Mouse (Mus musculus) heart, embryonic 10.5 days (tissue): Measurements from ENCODE around the gene Ggps1. TPM values are rescaled to one million over a fixed set of nuclear protein-coding genes. Genes with fewer than 3 reads are reported as not detected.

Experiments used
- DNase-seq: peaks from one replicate; pipeline ENCODE4 v3.0.0-alpha.2; 2017; ENCODE audit warnings: low spot score
- H3K27ac ChIP-seq: fragments of 300-500 bp; sonication (generic); 2 replicates; pipeline ENCODE4 v1.5.1; 2016; ENCODE audit warnings: mild to moderate bottlenecking
- H3K27me3 ChIP-seq: fragments of 300-500 bp; sonication (generic); 2 replicates; pipeline ENCODE4 v1.6.1; 2016; ENCODE audit warnings: mild to moderate bottlenecking; ENCODE audit not compliant: poor library complexity, insufficient read depth, severe bottlenecking
- H3K36me3 ChIP-seq: fragments of 300-500 bp; sonication (generic); 2 replicates; pipeline ENCODE4 v1.6.1; 2016; ENCODE audit warnings: mild to moderate bottlenecking, moderate library complexity
- H3K4me1 ChIP-seq: fragments of 300-500 bp; sonication (generic); 2 replicates; pipeline ENCODE4 v1.6.1; 2016; ENCODE audit warnings: mild to moderate bottlenecking
- H3K4me3 ChIP-seq: fragments of 300-500 bp; sonication (generic); 2 replicates; pipeline ENCODE4 v1.5.1; 2016; ENCODE audit warnings: mild to moderate bottlenecking, moderate library complexity
- H3K9me3 ChIP-seq: fragments of 300-500 bp; sonication (generic); 2 replicates; pipeline ENCODE4 v1.6.1; 2016; ENCODE audit warnings: mild to moderate bottlenecking, moderate library complexity
- whole genome bisulfite sequencing: fragments of 180-500 bp; shearing (Covaris S2); methylation state at CpG from one replicate; pipeline ENCODE4 v1.1.7; 2016; 5-methylcytosine and 5-hydroxymethylcytosine counted together
- polyA plus RNA-seq: library from polyadenylated mRNA; unstranded; fragments of >200 nt; fragmentation: Nextera tagmentation; extraction: Ambion mirVana; gene quantifications from 2 replicates; pipeline ENCODE4 v1.2.1, GENCODE M21; 2016

The Ggps1 gene
- polyA plus RNA-seq = 45.4 and 46.2 TPM in 2 replicates

GRCm38 (mm10) chr13:14063013-14063941, at the start of gene Ggps1, which contains the start of gene Arid4b:
Gene Ggps1, minus strand, starts transcription at chr13:14063488.
Gene Arid4b, plus strand, starts transcription at chr13:14063232.
- DNase-seq = peak; percentile 99
- Histone ChIP-seq H3K27me3 (no peaks in the 10 kb centered on the region), H3K4me1 (peaks cover 9% of the 10 kb centered on the region; the same call in 1 of the 2 replicates), H3K27ac (peak within 1 kb of the TSS; percentile 97), H3K4me3 (peak within 1 kb of the TSS; percentile 99), H3K9me3 (no peaks in the 10 kb centered on the region), H3K36me3 (no peaks in the 10 kb centered on the region; the same call in 1 of the 2 replicates)
- WGBS = under 1% methylated on average over 64 of the region's 64 CpGs

- no peak for DNase-seq
- Histone ChIP-seq H3K27me3 (no peaks in the 10 kb centered on the region), H3K9me3 (no peaks in the 10 kb centered on the region), H3K4me1 (peaks cover 10% of the 10 kb centered on the region; the same call in 1 of the 2 replicates), H3K36me3 (no peaks in the 10 kb centered on the region), H3K4me3 (no peak overlapping the region), H3K27ac (no peak overlapping the region)
- WGBS = 50% methylated on average over 1 of the region's 1 CpGs
Measured at GRCm38 (mm10) chr13:14111146-14111545, 47.9 kb upstream of the Ggps1 start.

- no peaks in the 10 kb centered on the region for H3K9me3 ChIP-seq
- no peaks in the 10 kb centered on the region for H3K27me3 ChIP-seq
- H3K27ac ChIP-seq = no peak overlapping the region
- H3K4me3 ChIP-seq = no peak overlapping the region
- H3K4me1 ChIP-seq = peaks cover 10% of the 10 kb centered on the region; the same call in 1 of the 2 replicates
- WGBS = 88% methylated on average over 2 of the region's 2 CpGs
- DNase-seq = no peak
- H3K36me3 ChIP-seq = no peaks in the 10 kb centered on the region
Measured at GRCm38 (mm10) chr13:14110154-14110873, 47.0 kb upstream of the Ggps1 start.

GRCm38 (mm10) chr13:14103026-14103425, 39.7 kb upstream of the Ggps1 start:
- Histone ChIP-seq H3K27me3 (no peaks in the 10 kb centered on the region), H3K9me3 (no peaks in the 10 kb centered on the region), H3K27ac (no peak overlapping the region), H3K36me3 (no peaks in the 10 kb centered on the region), H3K4me1 (peaks cover 6% of the 10 kb centered on the region; the same call in 1 of the 2 replicates), H3K4me3 (no peak overlapping the region)
- WGBS = 31% methylated on average over 1 of the region's 1 CpGs
- DNase-seq = no peak

GRCm38 (mm10) chr13:14088669-14089068, 25.4 kb upstream of the Ggps1 start:
- no peak overlapping the region for H3K4me3 ChIP-seq
- no peak for DNase-seq
- no peaks in the 10 kb centered on the region for H3K9me3 ChIP-seq
- 58% methylated on average over 1 of the region's 1 CpGs for WGBS
- no peaks in the 10 kb centered on the region for H3K4me1 ChIP-seq
- no peaks in the 10 kb centered on the region for H3K36me3 ChIP-seq
- H3K27ac ChIP-seq = no peak overlapping the region
- no peaks in the 10 kb centered on the region for H3K27me3 ChIP-seq

- Histone ChIP-seq H3K9me3 (no peaks in the 10 kb centered on the region), H3K27me3 (no peaks in the 10 kb centered on the region), H3K4me3 (no peak overlapping the region), H3K36me3 (0 out of 2 replicates have a peak, but pooled peaks cover 5% of the 10 kb centered on the region), H3K27ac (no peak overlapping the region), H3K4me1 (peaks cover 3% of the 10 kb centered on the region; the same call in 1 of the 2 replicates)
- DNase-seq = no peak
- 88% methylated on average over 1 of the region's 1 CpGs for WGBS
Measured at GRCm38 (mm10) chr13:14075326-14075725, 12.0 kb upstream of the Ggps1 start.

GRCm38 (mm10) chr13:14074371-14074770, 11.1 kb upstream of the Ggps1 start:
- no peak overlapping the region for H3K4me3 ChIP-seq
- H3K9me3 ChIP-seq = no peaks in the 10 kb centered on the region
- no peak for DNase-seq
- 98% methylated on average over 1 of the region's 1 CpGs for WGBS
- H3K27ac ChIP-seq = no peak overlapping the region
- 0 out of 2 replicates have a peak, but pooled peaks cover 2% of the 10 kb centered on the region for H3K36me3 ChIP-seq
- no peaks in the 10 kb centered on the region for H3K27me3 ChIP-seq
- no peaks in the 10 kb centered on the region for H3K4me1 ChIP-seq

GRCm38 (mm10) chr13:14069291-14069690, 6.0 kb upstream of the Ggps1 start:
- Histone ChIP-seq H3K27me3 (no peaks in the 10 kb centered on the region), H3K4me1 (no peaks in the 10 kb centered on the region), H3K27ac (no peak overlapping the region), H3K9me3 (no peaks in the 10 kb centered on the region), H3K36me3 (0 out of 2 replicates have a peak, but pooled peaks cover 2% of the 10 kb centered on the region), H3K4me3 (no peak overlapping the region)
- 94% methylated on average over 1 of the region's 1 CpGs for WGBS
- no peak for DNase-seq

GRCm38 (mm10) chr13:14068035-14068434, 4.7 kb upstream of the Ggps1 start:
- Histone ChIP-seq H3K4me1 (no peaks in the 10 kb centered on the region), H3K27me3 (no peaks in the 10 kb centered on the region), H3K4me3 (no peak overlapping the region), H3K9me3 (no peaks in the 10 kb centered on the region), H3K27ac (no peak overlapping the region), H3K36me3 (0 out of 2 replicates have a peak, but pooled peaks cover 2% of the 10 kb centered on the region)
- DNase-seq = no peak

GRCm38 (mm10) chr13:14065701-14066100, 2.4 kb upstream of the Ggps1 start:
- H3K4me3 ChIP-seq = peak overlapping the region; percentile 99; the same call in 1 of the 2 replicates
- H3K27ac ChIP-seq = no peak overlapping the region
- H3K4me1 ChIP-seq = peaks cover 8% of the 10 kb centered on the region; the same call in 1 of the 2 replicates
- 83% methylated on average over 1 of the region's 1 CpGs for WGBS
- no peaks in the 10 kb centered on the region for H3K36me3 ChIP-seq
- no peaks in the 10 kb centered on the region for H3K9me3 ChIP-seq
- no peaks in the 10 kb centered on the region for H3K27me3 ChIP-seq
- DNase-seq = no peak

- Histone ChIP-seq H3K4me1 (peaks cover 9% of the 10 kb centered on the region; the same call in 1 of the 2 replicates), H3K9me3 (no peaks in the 10 kb centered on the region), H3K4me3 (peak overlapping the region; percentile 99), H3K27ac (peak overlapping the region; percentile 97), H3K27me3 (no peaks in the 10 kb centered on the region), H3K36me3 (no peaks in the 10 kb centered on the region)
- no peak for DNase-seq
- 28% methylated on average over 9 of the region's 9 CpGs for WGBS
Measured at GRCm38 (mm10) chr13:14065028-14065380, 1.7 kb upstream of the Ggps1 start.

GRCm38 (mm10) chr13:14064341-14065027, 1.2 kb upstream of the Ggps1 start:
- Histone ChIP-seq H3K9me3 (no peaks in the 10 kb centered on the region), H3K36me3 (no peaks in the 10 kb centered on the region), H3K27me3 (no peaks in the 10 kb centered on the region), H3K4me1 (peaks cover 9% of the 10 kb centered on the region; the same call in 1 of the 2 replicates), H3K4me3 (peak overlapping the region; percentile 99), H3K27ac (peak overlapping the region; percentile 97)
- peak; percentile 82 for DNase-seq
- under 1% methylated on average over 62 of the region's 65 CpGs for WGBS
